Mouse (Mus musculus) kidney, adult 18-20 months (tissue): ENCODE data around the gene Olfr1039.
"Not testable (repeated sequence)": the region's sequence is repeated elsewhere in the genome, so short reads cannot be mapped to it uniquely, and the experiment has no call there.

Experiments used
- DNase-seq: peaks from one replicate; pipeline ENCODE4 v3.0.0; 2021

Gene Olfr1039

DNA sequence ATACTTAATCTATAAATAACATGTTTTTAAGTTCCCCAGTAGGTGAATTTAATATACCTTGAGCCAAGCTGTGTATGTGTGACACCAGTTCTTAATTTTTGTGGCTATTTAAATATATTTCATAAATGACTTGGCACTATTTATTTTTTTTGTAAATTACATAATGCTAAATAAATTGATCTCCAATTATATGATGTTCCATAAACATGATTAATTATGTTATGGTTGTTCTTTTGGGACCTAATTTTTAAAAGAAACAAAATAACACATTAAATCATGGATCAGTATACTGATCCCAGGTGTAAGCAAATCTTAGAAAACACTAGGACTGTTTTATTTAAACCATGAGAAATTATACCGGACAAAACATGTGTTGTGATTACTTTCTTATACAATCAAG, at the start of gene Olfr1039:
Gene Olfr1039 (minus strand): TSS at position 101 of the 400 bp plus-strand sequence.
- no peak for DNase-seq

DNA sequence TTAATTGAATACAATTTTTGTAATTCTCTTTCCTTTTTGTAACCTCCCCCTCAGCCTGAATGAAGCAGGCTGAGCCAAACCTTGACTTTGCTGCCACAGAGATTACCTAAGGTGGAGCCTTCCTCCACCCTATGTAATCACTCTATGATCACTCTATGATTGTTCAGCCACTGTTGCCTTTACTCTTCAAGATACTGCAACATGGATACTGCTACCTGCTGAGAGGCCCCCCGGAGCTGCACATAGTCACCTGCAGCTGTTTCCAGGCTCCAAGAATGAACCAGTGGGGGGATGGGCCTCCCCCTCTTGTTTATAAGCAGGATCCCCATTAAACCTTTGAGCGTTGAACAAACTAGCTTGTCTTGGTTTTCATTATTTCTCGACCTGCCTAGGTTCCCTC, 44.2 kb upstream of the Olfr1039 start:
- DNase-seq, result no peak

DNA sequence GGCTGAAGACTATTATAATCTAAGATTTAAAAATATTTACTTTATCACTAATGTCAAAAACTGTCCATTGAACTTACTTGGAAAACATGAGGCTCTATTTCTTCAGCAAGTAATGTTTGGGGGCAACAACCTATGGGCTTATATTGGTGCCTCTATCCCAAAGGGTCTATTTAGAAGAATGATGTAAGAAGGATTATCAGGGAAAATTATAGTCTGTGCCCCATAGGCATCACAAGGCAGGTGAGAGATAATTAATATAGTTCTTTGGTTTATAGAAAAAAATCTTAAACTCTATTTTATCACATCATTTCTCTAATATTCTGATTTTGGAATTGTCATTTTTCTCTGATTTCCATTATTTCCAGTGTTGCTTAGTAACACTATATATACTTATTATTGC, 42.0 kb upstream of the Olfr1039 start, which contains the start of gene Olfr1044:
Gene Olfr1044 (minus strand): TSS at position 101 of the 400 bp plus-strand sequence.
- DNase-seq, result no peak

DNA sequence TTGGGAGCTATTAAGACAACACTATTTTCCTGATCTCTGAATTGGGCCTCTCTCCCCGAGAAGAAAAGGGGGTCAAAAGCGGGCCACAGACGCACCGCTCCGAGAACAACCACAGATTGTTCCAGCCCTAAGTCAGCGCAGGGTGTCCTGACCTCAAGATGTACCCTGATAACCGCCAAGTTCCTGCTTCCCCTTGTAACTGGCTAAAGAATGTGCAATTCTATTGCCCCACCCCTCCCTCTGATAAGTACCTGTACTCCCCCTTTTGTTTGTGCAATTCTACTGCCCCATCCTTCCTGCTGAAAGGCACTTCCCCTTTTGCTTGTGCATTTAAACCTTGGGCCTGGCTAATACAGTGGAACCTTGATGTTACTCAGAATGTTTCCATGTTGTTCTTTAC, 39.7 kb upstream of the Olfr1039 start:
- DNase-seq, result not testable (repeated sequence)

DNA sequence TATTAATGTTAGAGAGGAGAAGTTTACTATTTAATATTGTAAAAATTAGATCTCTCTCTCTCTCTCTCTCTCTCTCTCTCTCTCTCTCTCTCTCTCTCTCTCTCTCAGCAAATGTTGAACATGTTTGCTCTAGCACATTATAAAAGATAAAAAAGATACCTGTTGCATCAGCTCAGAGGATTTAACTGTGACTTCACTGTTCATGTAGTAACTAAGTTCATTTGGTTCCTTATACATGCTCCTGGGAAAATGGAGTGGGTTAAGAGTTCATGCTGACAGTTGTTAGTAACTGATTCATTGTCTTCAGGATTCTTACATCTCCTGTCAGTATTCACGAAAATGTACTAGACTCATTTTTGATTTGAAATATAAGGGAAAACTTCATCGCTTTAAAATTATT, 31.7 kb upstream of the Olfr1039 start, which contains the start of gene Olfr1043:
Gene Olfr1043 (minus strand): TSS at position 101 of the 400 bp plus-strand sequence.
- no peak for DNase-seq

DNA sequence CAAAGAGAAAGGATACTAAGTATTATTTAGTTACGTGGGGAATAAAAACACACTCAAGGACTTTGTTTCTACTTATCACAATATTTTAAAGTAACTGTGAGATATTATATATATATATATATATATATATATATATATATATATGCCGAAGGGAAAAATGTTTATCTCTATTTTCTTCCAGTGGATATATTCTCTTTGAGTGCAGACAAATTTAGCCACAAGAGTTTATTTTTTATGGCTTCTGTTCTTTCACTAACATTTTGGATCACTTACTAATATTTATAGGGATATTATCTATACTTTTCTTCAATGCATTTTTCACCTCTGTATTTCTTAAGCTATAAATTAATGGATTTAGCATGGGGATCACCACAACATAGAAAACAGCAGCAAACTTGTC, 26.0 kb upstream of the Olfr1039 start, which contains the start of gene Olfr1042:
Gene Olfr1042 (minus strand): TSS at position 101 of the 400 bp plus-strand sequence.
- DNase-seq, result no peak

DNA sequence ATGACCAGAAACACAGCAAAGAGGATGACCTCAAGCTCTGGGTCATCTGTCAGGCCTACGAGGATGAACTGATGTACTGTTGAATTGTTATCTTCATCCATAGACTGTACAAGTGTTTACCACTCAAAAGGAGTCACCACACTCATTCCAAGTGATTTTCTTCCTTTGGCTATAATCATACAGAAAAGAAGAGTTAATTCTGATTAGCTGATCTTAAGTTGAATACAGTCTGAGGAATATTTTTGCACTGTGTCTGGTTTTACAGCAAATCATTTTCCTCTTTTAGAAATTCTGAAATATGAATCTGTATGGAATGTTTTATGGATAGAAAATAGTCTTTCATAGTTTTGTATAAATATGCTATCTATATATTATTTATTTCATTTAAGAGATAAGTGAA, 10.9 kb upstream of the Olfr1039 start, which contains the start of gene Olfr1040:
Gene Olfr1040 (minus strand): TSS at position 101 of the 400 bp plus-strand sequence.
- DNase-seq, result no peak

DNA sequence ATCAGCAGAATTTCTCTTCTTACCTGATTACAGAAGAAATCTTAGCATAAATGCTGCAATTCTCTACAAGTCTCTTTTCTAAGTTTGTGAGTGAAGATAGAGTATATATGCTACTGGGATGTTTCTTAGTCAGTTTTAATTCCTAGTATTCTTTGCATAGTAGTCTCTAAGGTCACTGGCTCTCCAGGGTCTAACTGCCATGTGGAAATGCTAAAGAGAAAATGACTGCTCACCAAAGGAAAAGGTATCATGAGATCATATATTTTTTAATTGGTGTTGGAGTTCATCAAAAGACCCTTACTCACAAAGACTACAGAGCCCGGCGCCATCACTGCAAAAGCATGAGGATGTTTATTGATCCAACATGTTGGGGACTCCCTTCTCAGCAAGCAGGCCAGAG, 48.4 kb downstream of the Olfr1039 start, which contains the start of gene Olfr1037:
Gene Olfr1037 (minus strand): TSS at position 101 of the 400 bp plus-strand sequence.
- no peak for DNase-seq

DNA sequence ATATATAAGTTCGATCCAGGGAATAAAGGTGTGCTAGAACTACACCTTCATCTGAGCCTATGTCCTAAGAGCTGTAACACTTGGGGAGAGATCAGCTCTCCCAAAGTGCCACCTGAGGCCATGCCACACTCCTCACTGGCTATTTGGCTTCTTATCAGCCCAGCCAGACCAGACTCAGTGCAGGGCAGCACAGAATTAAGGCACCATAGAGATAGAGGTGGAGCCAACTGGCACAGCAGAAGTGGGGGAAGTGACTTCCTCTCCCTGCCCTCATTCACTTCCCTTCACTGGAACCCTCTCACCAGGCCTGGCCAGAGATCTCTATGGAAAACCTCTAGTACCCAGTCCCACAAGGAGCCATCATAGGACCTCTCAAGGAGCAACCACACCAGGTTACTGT, 55.2 kb downstream of the Olfr1039 start:
- DNase-seq, result not testable (repeated sequence)
